Mouse (Mus musculus) heart, postnatal 25 days (tissue): ENCODE data around the gene Mylip. TPM values are rescaled to one million over a fixed set of nuclear protein-coding genes. Genes with fewer than 3 reads are reported as not detected.
A peak's percentile ranks its signal among the peaks of the same experiment; 100 is the strongest.

Experiments used
- DNase-seq: peaks from one replicate; pipeline ENCODE4 v3.0.0; 2022; ENCODE audit warnings: low spot score
- intact Hi-C: fragments of 180-260 bp; cut with DNase I; formaldehyde crosslinking; loops from one replicate; pipeline ENCODE4 v1.15.1; 2025
- total RNA-seq, 2 experiments: library from RNA; stranded (reverse); gene quantifications; 2 replicates each; pipeline ENCODE4 v1.2.3; 2021

The Mylip gene
- total RNA-seq, 2 experiments from 2014 or later = 14.6 to 18.3 TPM

GRCm38 (mm10) chr13:45390312-45390961 lies 895 bp downstream of the Mylip start:
- DNase-seq = peak; percentile 14
- intact Hi-C loops = no loop called here

- intact Hi-C loops = no loop called here
- no peak for DNase-seq
Measured at GRCm38 (mm10) chr13:45390962-45391853, 1.7 kb downstream of the Mylip start.

GRCm38 (mm10) chr13:45391854-45392454 lies 2.4 kb downstream of the Mylip start:
- intact Hi-C loops = no loop called here
- DNase-seq = peak; percentile 26

GRCm38 (mm10) chr13:45394221-45394768 lies 4.8 kb downstream of the Mylip start:
- intact Hi-C loops = no loop called here
- no peak for DNase-seq

GRCm38 (mm10) chr13:45396724-45397123 lies 7.2 kb downstream of the Mylip start:
- no peak for DNase-seq
- intact Hi-C loops = loop anchor here (5.0 kb wide), 1 partner anchor 46 kb away; no protein-coding TSS in a partner anchor

- no peak for DNase-seq
Measured at GRCm38 (mm10) chr13:45397240-45397639, 7.7 kb downstream of the Mylip start.

GRCm38 (mm10) chr13:45397896-45398805 lies 8.6 kb downstream of the Mylip start:
- DNase-seq = no peak
- intact Hi-C loops = loop anchor here (5.0 kb wide), 1 partner anchor 44 kb away; no protein-coding TSS in a partner anchor

More at GRCm38 (mm10) chr13:45397240-45397639, 7.7 kb downstream of the Mylip start:
- intact Hi-C loops = loop anchor here (5.0 kb wide), 1 partner anchor 45 kb away; no protein-coding TSS in a partner anchor

- intact Hi-C loops = no loop called here
- no peak for DNase-seq
Measured at GRCm38 (mm10) chr13:45400700-45401099, 11.2 kb downstream of the Mylip start.

- intact Hi-C loops = no loop called here
- DNase-seq = no peak
Measured at GRCm38 (mm10) chr13:45401816-45402215, 12.3 kb downstream of the Mylip start.

- intact Hi-C loops = no loop called here
- DNase-seq = no peak
Measured at GRCm38 (mm10) chr13:45402316-45403039, 12.9 kb downstream of the Mylip start.

GRCm38 (mm10) chr13:45404269-45404668 lies 14.7 kb downstream of the Mylip start:
- no peak for DNase-seq
- intact Hi-C loops = no loop called here

- intact Hi-C loops = no loop called here
- DNase-seq = no peak
Measured at GRCm38 (mm10) chr13:45405194-45405810, 15.8 kb downstream of the Mylip start.

GRCm38 (mm10) chr13:45406289-45406688 lies 16.7 kb downstream of the Mylip start:
- no peak for DNase-seq
- intact Hi-C loops = no loop called here

GRCm38 (mm10) chr13:45406703-45407102 lies 17.2 kb downstream of the Mylip start:
- intact Hi-C loops = no loop called here

GRCm38 (mm10) chr13:45410936-45411335 lies 21.4 kb downstream of the Mylip start:
- no peak for DNase-seq
- intact Hi-C loops = no loop called here

More at GRCm38 (mm10) chr13:45406703-45407102, 17.2 kb downstream of the Mylip start:
- DNase-seq = no peak

- no peak for DNase-seq
- intact Hi-C loops = no loop called here
Measured at GRCm38 (mm10) chr13:45413066-45413465, 23.5 kb downstream of the Mylip start.

- no peak for DNase-seq
- intact Hi-C loops = no loop called here
Measured at GRCm38 (mm10) chr13:45414031-45414430, 24.5 kb downstream of the Mylip start.

- intact Hi-C loops = no loop called here
- no peak for DNase-seq
Measured at GRCm38 (mm10) chr13:45416621-45417057, 27.1 kb downstream of the Mylip start.
